Mouse (Mus musculus) heart, postnatal 14 days (tissue): ENCODE measurements at regions not wholly inside any gene's neighbourhood (a gene's known extent, or its start where the extent isn't known, plus 50 kb on each side); places are given as distances from the start of the nearest gene placed in this dataset.
A peak's percentile ranks its signal among the peaks of the same experiment; 100 is the strongest.

Experiments used
- DNase-seq, 2 experiments: peaks; one replicate each; pipeline ENCODE4 v3.0.0; 2021 to 2022
- intact Hi-C: fragments of 180-260 bp; cut with DNase I; formaldehyde crosslinking; loops from one replicate; pipeline ENCODE4 v1.15.1; 2025

DNA sequence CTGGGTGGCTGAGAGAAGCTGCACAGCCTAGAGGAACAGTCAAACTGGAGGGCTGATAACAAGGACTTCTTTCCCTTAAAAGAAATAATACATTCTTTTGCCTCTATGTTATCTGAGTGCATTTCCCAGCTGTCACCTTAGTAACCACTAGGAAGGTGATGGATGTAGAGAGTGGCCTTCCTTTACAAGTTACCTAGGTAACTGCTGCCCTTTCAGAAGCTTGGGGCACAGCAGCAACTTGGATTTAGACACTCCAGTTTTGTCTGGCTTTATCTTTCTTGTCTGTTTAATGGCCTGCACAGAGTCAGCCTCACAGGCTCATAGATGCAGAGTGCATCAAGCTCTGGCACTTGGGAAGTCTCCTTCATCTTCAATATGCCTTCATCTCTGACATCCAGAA lies 101.4 kb upstream of the Shh start:
- no peak for DNase-seq
- intact Hi-C loops: no loop called here

DNA sequence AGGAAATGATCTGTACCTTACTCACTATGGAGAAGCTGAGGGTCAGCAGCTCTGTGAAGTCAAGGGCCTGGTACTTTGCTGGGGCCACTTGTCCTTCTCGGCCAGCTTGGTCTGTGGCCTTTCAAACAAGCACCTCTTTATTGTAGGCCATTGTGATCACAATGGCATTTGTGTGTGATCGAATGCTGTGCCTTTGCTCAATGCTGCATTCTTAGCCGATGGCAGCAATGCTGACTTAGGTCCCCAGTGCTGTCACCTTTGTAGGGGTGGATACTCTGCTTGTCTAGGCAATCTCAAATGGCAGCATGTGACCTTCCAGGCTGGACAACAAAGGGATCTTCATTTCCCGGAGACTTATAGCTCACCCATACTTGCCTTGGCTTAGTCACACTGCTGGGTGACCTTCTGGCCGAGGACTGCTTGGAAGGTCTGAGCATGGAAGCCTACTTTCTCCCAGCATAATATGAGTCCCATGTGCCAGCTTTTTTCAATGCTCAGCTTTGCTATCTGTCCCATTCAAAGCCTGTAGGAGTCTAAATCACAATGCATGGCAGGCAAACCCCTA lies 100.4 kb upstream of the Shh start:
- intact Hi-C loops: no loop called here
- DNase-seq: no peak

DNA sequence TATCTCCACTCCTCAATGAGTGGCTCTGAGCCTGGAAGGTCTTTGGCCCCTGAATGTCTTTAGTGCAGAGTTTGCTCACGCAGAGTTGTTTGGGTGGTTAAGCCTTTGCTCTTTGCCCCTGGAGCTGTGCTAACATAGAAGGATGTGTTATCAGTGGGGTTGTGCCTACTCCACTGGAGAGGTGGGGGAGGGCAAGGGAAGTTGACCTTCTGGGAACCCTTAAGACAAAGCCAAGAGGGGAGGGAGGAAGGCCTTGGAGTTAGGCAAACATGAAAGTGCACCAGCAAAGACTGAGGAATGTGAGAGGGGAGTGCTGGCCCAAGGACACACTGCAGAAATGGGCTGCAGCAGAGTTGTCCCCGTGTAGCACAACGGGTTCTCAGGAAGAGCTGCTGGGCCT lies 96.3 kb upstream of the Shh start:
- intact Hi-C loops: no loop called here

DNA sequence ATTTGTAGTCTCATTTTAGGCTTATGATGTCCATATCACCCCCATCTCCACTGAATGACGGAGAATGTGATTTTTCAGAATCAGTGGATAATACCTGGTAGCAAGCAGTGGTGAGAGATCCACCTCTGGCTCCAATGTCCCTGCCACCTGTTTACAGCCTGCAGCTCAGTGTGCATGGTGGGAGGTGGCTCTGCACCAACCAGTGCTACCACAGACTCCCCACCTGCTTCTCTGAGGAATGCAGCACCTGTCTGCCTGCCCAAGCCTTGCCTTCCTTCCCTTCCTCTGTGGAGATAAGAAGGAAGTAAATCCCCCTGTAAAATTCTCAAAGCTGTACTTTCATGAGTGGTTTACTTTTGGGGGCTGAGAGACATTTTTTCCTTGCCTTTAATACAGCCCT lies 95.9 kb upstream of the Shh start:
- intact Hi-C loops: no loop called here
- no peak for DNase-seq

More for the DNA sequence above, 96.3 kb upstream of the Shh start:
- DNase-seq: no peak

DNA sequence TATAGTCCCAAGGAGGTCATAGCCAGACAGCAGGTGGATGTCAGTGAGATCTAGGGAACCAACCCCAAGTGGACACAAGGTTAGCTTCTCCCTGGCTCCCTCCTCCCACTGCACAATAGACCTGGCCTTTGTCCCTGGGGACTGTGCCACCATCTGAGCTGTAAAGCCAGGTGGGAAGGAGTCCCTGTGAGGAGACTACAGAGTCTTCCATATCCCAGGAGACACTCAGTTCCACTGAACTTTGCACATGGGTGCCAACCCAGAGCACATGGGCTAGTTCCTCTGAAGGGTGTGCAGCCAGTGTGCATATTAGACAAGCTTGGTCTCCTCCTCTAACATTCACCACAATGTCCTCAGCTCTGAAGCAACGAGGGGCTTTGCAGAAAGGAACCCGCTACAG lies 86.5 kb upstream of the Shh start:
- intact Hi-C loops: no loop called here
- no peak for DNase-seq

DNA sequence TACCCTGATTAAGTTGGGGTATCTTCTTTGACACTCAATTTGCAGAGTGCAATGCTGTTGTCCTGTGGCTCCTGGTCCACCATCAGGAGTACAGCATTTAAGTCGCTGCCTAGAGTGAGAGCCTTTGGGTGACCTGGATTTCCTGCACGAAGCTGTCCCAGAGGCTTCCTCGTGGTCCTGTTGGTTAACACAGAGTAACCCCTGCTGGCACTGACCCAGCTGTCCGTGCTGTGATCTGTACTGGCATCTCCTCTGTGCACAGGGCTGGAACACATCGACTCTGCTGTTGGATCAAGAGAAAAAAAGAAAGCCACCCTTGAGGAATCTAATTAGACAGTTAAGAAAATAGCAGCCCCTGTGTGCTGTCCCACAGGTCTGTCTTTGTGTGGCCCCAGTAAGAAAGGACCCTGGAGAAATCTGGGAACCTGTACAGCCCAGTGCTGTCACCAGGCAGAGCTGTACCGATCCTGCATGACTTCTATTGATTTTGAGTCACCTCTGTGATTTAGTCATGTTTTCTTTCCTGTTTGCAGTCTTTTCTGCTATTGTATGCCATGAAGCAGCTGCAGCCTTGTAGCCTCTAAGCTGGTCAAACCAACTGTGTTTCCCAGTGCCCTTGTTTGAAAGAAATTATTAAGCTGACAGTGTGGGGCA lies 63.3 kb upstream of the Shh start:
- DNase-seq: no peak
- intact Hi-C loops: no loop called here

DNA sequence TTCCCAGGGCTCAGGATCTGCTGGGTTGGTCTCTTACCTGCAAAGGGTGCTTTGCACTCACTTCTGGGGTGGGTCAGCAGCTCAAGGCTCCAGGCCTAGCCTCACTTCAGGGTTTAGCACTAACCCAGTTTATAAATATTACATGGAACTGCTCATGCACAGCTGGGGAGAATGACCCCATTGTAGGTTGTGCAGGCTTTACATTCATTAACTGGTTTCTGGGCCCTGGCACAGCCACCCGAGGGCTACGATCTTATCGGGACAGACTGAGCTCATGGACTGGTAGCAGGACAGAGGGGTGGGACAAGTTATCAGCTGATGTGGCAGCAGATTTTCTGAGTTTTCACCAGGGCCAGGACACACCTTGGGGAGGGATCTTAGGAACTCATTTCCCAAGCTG lies 59.4 kb upstream of the Shh start:
- no peak for DNase-seq
- intact Hi-C loops: no loop called here

DNA sequence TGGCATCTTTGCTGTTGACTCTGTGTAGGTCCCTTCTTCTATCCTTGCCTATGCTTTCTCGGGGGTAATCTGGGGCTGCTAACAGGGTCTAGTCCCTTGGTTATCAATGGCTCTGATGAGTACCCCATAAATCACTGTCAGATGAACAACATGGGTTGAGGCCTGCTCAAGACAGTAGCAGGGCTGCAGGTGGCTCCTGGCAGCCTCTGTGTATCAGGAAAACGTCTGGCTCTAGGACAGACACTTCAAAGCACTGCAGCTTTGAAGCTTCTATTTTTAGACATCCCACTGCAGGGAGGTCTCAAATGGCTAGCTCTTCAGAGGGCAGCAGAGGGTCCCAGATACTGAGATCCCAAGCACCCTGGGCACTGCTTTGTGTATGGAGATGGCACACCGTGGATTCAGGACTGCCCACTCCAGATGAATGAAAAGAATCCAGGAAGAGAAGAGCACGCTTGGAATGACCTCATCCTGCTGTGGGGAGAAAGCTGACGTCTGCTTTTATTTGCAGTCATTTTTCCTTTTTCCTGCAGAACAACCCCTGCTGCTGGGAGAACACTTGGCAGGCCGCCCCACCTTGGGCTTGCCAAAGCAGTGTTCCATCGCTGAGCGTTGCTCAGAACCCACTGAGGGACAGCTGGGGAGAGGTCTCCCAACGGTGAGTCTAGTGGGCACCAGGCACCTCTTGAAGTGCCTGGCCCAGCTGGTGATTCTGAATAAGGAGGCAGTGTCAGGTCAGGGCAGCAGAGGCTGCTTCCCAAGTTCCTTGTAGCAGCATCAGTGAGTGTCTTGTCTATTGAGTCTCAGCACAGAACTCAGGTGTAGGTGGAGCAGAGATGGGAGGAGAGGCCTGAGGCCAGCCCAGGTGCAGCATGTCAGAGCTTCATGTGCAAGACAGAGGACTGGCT lies 54.0 kb upstream of the Shh start:
- intact Hi-C loops: no loop called here
- peak; percentile 54 to 56 for DNase-seq

DNA sequence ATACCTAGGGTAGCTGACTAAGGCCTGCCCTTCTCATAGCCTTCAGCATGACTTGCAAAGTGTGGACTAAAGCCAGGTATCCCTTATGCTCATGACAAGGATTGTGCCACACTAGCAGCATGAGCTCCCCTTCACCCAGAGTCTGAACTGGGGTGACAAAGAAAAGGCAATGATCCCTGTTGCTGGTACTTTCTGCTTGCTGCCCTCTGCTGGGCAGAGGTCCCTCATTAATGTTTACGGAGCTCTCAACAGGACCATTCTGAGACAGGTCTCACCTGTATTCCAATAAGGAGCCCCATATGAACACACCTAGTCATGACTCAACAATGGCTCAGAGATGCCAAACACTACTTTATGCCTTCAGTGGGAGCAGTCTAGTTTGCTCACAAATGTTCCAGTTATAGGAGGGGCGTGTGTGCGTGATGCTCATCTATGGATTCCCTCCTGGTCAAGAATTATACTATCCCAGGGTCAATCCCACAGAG lies 52.0 kb upstream of the Shh start:
- intact Hi-C loops: no loop called here
- DNase-seq: no peak
